Mouse (Mus musculus) A20 (cell line): ENCODE measurements around the gene Pgap2.
"Not testable (repeated sequence)": the region's sequence is repeated elsewhere in the genome, so short reads cannot be mapped to it uniquely, and the experiment has no call there.

Experiments
- DNase-seq: peaks from one replicate; pipeline ENCODE4 v3.0.0-alpha.2; 2011; ENCODE audit warnings: low read depth, low spot score

Gene Pgap2

GRCm38 (mm10) chr7:102266021-102266400 lies 56.0 kb downstream of the Pgap2 start:
- not testable (repeated sequence) for DNase-seq

DNA sequence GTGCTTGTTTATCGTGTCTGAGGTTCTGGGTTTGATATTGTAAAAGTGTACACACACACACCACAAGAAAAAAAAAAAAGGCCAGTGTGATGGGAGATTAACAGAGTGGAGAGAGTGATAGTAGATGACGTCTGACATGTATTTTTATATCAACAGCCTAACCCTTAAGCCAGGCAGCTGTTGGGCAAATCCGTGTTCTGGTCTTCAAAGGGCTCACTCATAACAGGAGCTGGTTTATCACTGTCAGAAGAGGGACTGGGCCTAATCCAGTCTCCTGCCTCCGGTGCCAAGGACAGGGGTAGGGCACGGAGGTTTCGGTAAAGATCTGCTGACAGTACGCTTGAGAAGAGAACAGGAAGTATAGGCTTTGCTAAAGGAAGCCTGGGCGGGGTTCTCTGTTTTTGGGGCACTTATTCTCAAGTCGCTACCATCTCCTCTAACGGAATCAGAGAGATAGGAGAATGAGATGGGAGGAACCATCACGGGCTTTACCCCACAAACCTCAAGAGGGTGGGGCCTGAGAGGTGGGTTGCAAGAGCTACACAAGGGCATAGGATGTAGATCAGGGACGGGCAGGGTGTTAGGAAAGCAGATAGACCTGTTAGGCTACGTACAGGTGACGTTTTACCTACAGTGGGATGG lies 56.5 kb downstream of the Pgap2 start:
- DNase-seq, result no peak

DNA sequence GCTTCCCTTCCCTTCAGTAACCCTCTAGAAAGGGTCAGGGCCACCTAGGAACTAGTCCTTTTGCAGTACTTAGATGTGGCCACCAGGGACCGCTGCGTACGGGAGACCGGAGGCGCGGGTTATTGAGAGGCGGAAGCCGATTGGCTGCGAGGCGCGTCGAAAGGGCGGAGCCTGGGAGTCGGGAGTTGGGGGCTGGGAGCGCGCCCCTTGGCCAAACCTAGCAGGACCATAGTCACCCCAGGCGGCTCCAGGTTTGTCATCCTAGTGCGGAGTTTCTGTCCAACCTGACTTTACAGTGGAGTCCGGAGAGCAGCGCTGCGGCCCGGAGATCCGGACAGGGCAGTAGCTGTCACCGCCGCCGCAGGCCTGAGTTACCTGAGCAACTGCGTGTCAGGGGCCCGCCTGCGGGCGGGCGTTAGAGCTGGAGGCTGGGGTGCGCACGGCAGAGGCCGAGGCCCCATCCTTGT lies 57.1 kb downstream of the Pgap2 start:
- peak; percentile 98 for DNase-seq

GRCm38 (mm10) chr7:102267601-102268394 lies 57.8 kb downstream of the Pgap2 start, which contains the start of gene Stim1:
Gene Stim1, plus strand, starts transcription at chr7:102267806.
- DNase-seq, result peak; percentile 91

DNA sequence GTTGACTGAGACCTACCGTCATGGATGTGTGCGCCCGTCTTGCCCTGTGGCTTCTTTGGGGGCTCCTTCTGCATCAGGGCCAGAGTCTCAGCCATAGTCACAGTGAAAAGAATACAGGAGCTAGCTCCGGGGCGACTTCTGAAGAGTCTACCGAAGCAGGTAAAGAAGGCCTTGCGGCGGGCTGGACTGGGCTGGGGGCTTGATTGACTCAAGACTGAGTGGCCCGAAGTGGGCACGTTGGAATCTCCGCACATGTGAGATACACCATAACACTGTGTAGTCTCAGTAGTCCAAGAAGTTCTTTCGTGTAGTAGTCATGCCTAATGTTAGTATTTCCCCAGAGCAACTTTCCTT lies 58.4 kb downstream of the Pgap2 start:
- no peak for DNase-seq

DNA sequence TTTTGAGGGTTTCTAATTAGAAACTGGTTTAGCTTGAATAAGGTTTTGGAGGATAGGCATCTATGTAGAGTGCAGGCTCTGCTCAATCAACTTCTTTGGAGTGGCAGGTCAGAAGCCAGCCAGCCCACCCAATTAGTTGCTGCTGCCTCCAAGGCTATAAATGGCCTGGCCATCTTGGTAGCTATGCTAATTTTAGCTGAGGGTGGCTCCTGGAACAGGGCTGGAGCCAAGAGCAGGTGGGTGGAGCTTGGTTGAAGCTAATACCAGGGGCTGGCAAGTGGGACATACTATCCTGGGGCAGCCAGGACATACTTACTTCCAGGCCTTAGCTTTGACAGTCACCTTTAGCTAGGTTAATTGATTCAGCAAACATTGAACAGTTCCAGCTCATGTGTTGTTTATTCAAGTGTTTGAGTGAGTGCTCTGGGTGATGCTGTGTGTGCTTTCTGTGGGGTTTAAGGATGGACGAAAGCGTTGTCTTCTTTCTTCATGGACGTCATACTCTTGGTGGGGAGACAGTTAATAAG lies 62.5 kb downstream of the Pgap2 start:
- no peak for DNase-seq

DNA sequence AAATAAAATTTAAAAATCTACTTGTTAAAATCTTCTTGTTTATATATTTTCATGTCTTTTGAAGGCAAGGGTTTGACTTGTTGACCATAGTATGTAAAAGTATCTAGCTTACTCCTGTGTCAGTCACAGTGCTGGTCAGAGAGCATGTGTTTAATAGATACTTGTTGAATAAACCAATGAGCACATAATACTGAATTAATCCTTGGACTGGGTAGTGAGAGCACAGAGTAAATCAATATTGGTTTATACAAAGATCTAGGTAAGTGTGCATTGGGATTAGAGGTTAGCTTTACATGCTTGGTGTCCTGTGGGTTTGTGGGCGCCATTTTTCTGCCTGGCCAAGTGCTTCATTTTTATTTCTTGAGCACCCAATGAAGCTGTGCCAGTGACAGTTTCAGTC lies 71.4 kb downstream of the Pgap2 start:
- no peak for DNase-seq

DNA sequence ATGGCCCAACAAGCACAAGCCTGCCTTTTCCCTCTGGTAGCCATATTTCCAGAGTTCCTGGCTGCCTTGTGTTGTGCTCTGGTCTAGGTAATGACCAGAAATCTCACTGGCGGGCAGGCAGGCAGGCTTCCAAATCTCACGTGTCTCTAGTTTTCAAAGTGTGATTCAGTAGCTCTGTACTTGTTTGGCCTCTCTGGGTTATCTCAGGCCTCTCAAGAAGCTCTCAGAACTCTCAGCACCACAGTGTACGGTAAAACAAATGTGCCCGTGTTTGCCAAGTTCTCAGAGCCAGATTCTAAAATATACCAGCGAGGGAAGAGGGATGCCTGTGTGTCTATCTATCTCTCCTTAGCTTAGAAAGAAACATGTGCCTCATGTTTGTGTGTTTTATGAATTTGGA lies 72.3 kb downstream of the Pgap2 start:
- no peak for DNase-seq
